Mouse (Mus musculus): ENCODE data around the gene Gm4353. TPM values are rescaled to one million over a fixed set of nuclear protein-coding genes. Genes with fewer than 3 reads are reported as not detected.
A peak's percentile ranks its signal among the peaks of the same experiment; 100 is the strongest.

Gene Gm4353
- polyA plus RNA-seq, 1 experiment: 9.3 TPM

DNA sequence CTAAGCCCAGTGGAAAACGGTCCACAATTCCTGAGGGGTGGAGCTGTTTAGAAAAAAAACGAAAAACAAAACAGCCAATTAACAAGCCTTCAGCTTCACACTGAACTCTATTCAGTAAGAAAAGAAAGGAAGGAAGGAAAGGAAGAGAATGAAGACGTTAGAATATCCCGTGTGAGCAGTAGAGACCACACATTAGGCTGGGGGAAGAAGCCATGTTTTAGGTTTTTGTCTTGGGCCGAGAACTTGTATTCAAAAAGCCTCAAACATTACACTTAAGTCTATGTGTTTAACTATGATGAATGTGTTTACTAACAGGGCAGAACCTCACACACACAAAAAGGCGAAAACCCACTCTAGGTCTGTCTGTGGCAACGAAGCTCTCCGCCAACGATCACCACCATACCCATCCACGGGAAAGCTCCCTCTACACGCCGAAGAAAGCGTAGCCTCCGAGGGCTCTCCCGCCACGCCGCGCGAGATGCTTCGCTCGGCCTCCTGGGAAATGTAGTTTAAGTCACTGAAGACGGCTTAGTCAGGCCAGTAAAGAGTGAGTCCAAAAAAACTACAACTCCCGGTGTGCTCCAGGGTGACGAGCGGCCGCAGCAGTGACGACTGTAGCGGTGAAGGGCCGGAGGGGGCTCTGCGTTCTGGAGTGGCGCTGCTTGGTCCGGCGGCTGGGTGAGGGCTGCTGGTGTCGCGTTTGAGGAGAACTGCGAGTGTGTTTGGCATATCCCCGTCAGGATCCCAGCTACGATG, 8.5 kb upstream of the Gm4353 start:
- Histone ChIP-seq H3ac (ENCODE audit: control insufficient read depth, insufficient read length) (peak overlapping the region; percentile 91), H3K36me3 (ENCODE audit: control insufficient read depth, insufficient read depth) (no peaks in the 10 kb centered on the region), H3K27me3 (ENCODE audit: control insufficient read depth, insufficient read depth, insufficient read length) (peaks cover 9% of the 10 kb centered on the region), H3K4me2 (ENCODE audit: low read depth) (peak overlapping the region; percentile 70), H3K79me2 (ENCODE audit: control insufficient read depth, insufficient read depth) (peaks cover 43% of the 10 kb centered on the region), H3K4me3 (peak overlapping the region; percentile 66)
- no peak for TF ChIP-seq CEBPB (IDR thresholded peaks at IDR 0.05; ENCODE audit: insufficient read depth, poor library complexity, severe bottlenecking)
- TF ChIP-seq MYOG (IDR thresholded peaks at IDR 0.05; ENCODE audit: control insufficient read depth in 1 of 3, insufficient read depth in 1 of 3, insufficient read length in 2 of 3, low read depth in 2 of 3): no peak
- TF ChIP-seq MYOD1 (IDR thresholded peaks at IDR 0.05; ENCODE audit: control insufficient read depth in 1 of 3, insufficient read length in 2 of 3, low read depth in 2 of 3): no peak
- no peak for TF ChIP-seq USF1 (IDR thresholded peaks at IDR 0.05; ENCODE audit: low read depth)
- no peak for TF ChIP-seq SRF (IDR thresholded peaks at IDR 0.05; ENCODE audit: control insufficient read depth, insufficient read length, low read depth)
- peak; percentile 22 for TF ChIP-seq E2F4 (IDR thresholded peaks at IDR 0.05; ENCODE audit: insufficient read depth)
- no peak for TF ChIP-seq TCF12 (IDR thresholded peaks at IDR 0.05; ENCODE audit: insufficient read depth, poor library complexity, severe bottlenecking)
- peak; percentile 85 for TF ChIP-seq POLR2A (IDR thresholded peaks at IDR 0.05; ENCODE audit: insufficient read length, low read depth)
- no peak for TF ChIP-seq MAX (IDR thresholded peaks at IDR 0.05; ENCODE audit: low read depth)
- peak; percentile 87 for TF ChIP-seq POLR2AphosphoS2 (IDR thresholded peaks at IDR 0.05; ENCODE audit: insufficient read length, low read depth)
- no peak for TF ChIP-seq TCF3 (IDR thresholded peaks at IDR 0.05; ENCODE audit: insufficient read length, low read depth)
- no peak for TF ChIP-seq REST (IDR thresholded peaks at IDR 0.05; ENCODE audit: insufficient read depth, insufficient read length)

DNA sequence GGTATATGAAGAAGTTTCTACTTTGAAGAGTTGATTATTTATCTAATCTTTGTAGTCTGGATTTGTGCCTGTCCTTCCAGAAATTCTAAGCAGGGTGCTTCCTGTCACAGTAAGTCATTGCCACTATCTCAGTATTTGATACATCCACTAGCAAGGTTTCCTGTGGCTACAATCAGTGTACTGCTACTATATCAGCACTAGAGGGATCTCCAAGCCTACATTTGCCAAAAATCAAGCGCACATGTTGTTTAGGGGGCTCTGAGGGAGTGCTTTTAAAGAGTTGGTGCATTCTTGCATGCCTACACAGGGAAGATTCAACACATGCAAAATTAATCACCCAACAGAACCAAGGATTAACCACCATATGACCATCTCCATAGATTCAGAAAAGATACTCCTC, 23.7 kb downstream of the Gm4353 start:
- no peak overlapping the region for H3K4me3 ChIP-seq
- H3K79me2 ChIP-seq (ENCODE audit: control insufficient read depth, insufficient read depth): no peaks in the 10 kb centered on the region
- TF ChIP-seq CEBPB (IDR thresholded peaks at IDR 0.05; ENCODE audit: insufficient read depth, poor library complexity, severe bottlenecking): no peak
- no peaks in the 10 kb centered on the region for H3K36me3 ChIP-seq (ENCODE audit: control insufficient read depth, insufficient read depth)
- no peak overlapping the region for H3ac ChIP-seq (ENCODE audit: control insufficient read depth, insufficient read length)
- no peak overlapping the region for H3K4me2 ChIP-seq (ENCODE audit: low read depth)
- H3K27me3 ChIP-seq (ENCODE audit: control insufficient read depth, insufficient read depth, insufficient read length): no peaks in the 10 kb centered on the region

DNA sequence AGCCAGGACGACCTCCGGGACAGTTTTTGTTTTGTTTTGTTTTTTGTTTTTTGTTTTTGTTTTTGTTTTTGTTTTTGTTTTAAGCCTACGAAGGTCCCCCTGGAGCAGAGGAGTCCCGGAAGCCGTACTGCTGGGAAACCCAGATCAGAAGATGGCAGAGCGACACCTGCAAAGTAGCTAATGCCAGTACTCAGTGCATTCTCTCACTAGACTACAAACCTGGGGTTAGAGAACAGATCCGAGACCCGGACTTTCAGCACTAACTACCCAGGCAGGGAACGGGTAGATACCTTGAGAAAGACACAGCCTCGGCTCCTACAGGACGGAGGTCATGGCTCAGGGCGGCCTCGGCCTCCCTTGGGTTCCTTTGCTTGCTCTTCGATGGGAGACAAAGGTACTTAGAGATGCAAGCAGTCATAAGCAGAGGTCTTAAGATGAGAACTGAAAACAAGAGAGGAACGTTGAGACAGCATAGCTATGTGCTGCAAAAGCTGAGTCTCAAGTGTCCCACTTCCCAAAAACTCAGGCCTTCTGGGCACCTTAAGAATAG, 43.9 kb downstream of the Gm4353 start:
- Histone ChIP-seq H3K27me3 (ENCODE audit: control insufficient read depth, insufficient read depth, insufficient read length) (peaks cover 11% of the 10 kb centered on the region), H3K79me2 (ENCODE audit: control insufficient read depth, insufficient read depth) (no peaks in the 10 kb centered on the region), H3K4me3 (no peak overlapping the region), H3K4me2 (ENCODE audit: low read depth) (no peak overlapping the region), H3K36me3 (ENCODE audit: control insufficient read depth, insufficient read depth) (no peaks in the 10 kb centered on the region), H3ac (ENCODE audit: control insufficient read depth, insufficient read length) (no peak overlapping the region)
- TF ChIP-seq MYOG (IDR thresholded peaks at IDR 0.05; ENCODE audit: control insufficient read depth in 1 of 3, insufficient read depth in 1 of 3, insufficient read length in 2 of 3, low read depth in 2 of 3): no peak
- no peak for TF ChIP-seq POLR2A (IDR thresholded peaks at IDR 0.05; ENCODE audit: insufficient read length, low read depth)
- TF ChIP-seq MYOD1 (IDR thresholded peaks at IDR 0.05; ENCODE audit: control insufficient read depth in 1 of 3, insufficient read length in 2 of 3, low read depth in 2 of 3): no peak
- TF ChIP-seq POLR2AphosphoS2 (IDR thresholded peaks at IDR 0.05; ENCODE audit: insufficient read length, low read depth): no peak
- TF ChIP-seq REST (IDR thresholded peaks at IDR 0.05; ENCODE audit: insufficient read depth, insufficient read length): no peak
- TF ChIP-seq CEBPB (IDR thresholded peaks at IDR 0.05; ENCODE audit: insufficient read depth, poor library complexity, severe bottlenecking): no peak
- TF ChIP-seq TCF3 (IDR thresholded peaks at IDR 0.05; ENCODE audit: insufficient read length, low read depth): no peak
- no peak for TF ChIP-seq MAX (IDR thresholded peaks at IDR 0.05; ENCODE audit: low read depth)
- no peak for TF ChIP-seq SRF (IDR thresholded peaks at IDR 0.05; ENCODE audit: control insufficient read depth, insufficient read length, low read depth)
- no peak for TF ChIP-seq USF1 (IDR thresholded peaks at IDR 0.05; ENCODE audit: low read depth)

DNA sequence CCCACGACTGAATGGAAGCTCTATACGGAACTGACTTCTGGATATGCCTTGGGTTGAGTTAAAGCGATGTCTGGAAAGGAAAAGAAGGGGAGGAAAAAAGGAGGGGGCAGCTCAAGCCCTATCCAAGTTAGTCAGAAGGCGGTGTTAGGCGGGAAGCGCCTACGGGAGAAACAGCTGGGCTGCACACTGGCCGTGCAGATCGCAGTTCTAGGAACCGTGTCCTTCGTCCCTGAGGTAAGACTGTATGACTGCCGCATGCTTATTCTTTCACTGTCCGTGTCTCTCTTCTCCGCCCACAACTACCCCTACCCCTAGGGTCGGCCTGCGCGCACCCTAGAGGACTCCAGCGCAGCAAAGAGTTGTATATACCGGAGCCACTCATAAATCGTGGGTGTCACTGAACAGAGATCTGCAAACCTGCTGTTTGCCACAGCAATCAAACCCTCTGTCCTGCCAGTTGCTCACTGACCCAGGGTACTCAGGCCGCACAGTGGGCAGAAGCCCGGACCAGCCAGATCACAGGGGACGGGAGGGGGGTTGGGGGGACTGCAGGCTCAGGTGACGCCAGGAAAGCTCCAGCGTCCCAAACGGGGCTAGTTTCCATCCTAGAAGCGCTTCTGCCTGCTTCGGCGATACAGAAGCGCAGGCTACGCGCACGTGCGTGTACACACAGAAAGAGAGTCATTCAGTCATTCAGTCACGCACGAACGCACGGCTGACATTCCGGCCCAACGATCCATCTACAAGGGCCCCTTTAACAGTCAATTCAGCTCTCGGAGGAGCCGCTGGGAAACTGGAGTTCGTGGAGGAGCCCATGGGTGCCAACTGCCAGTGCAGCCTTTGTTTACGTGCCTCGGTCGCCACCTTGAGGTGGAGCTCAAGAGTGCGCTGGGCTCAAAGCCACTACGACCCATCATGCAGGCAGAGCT, 44.6 kb downstream of the Gm4353 start:
- Histone ChIP-seq H3K4me3 (no peak overlapping the region), H3K4me2 (ENCODE audit: low read depth) (peak overlapping the region; percentile 92), H3K27me3 (ENCODE audit: control insufficient read depth, insufficient read depth, insufficient read length) (peaks cover 12% of the 10 kb centered on the region), H3K36me3 (ENCODE audit: control insufficient read depth, insufficient read depth) (no peaks in the 10 kb centered on the region), H3ac (ENCODE audit: control insufficient read depth, insufficient read length) (no peak overlapping the region), H3K79me2 (ENCODE audit: control insufficient read depth, insufficient read depth) (no peaks in the 10 kb centered on the region)
- TF ChIP-seq MAX (IDR thresholded peaks at IDR 0.05; ENCODE audit: low read depth) (no peak), POLR2AphosphoS2 (IDR thresholded peaks at IDR 0.05; ENCODE audit: insufficient read length, low read depth) (no peak), MYOG (IDR thresholded peaks at IDR 0.05; ENCODE audit: control insufficient read depth in 1 of 3, insufficient read depth in 1 of 3, insufficient read length in 2 of 3, low read depth in 2 of 3) (no peak), SRF (IDR thresholded peaks at IDR 0.05; ENCODE audit: control insufficient read depth, insufficient read length, low read depth) (no peak), POLR2A (IDR thresholded peaks at IDR 0.05; ENCODE audit: insufficient read length, low read depth) (no peak), CEBPB (IDR thresholded peaks at IDR 0.05; ENCODE audit: insufficient read depth, poor library complexity, severe bottlenecking) (no peak), REST (IDR thresholded peaks at IDR 0.05; ENCODE audit: insufficient read depth, insufficient read length) (no peak), E2F4 (IDR thresholded peaks at IDR 0.05; ENCODE audit: insufficient read depth) (no peak)

Measured in myocyte (in vitro differentiated cells).